Mouse (Mus musculus) liver, embryonic 11.5 days (tissue): ENCODE results near the gene Vmn2r3. TPM values are rescaled to one million over a fixed set of nuclear protein-coding genes. Genes with fewer than 3 reads are reported as not detected.
"Not testable (repeated sequence)": the region's sequence is repeated elsewhere in the genome, so short reads cannot be mapped to it uniquely, and the experiment has no call there.

Source experiments
- ATAC-seq: fragments of 200-750 bp; cut with Nextera tagmentation; replicated peaks from 2 replicates; pipeline ENCODE4 v1.8.0; 2017; ENCODE audit warnings: moderate number of reproducible peaks, mild to moderate bottlenecking, moderate TSS enrichment, moderate library complexity; ENCODE audit not compliant: low FRiP score
- DNase-seq: peaks from one replicate; pipeline ENCODE4 v3.0.0-alpha.2; 2017; ENCODE audit warnings: low spot score
- H3K27ac ChIP-seq: fragments of 300-500 bp; sonication (generic); 2 replicates; pipeline ENCODE4 v1.5.1; 2014; ENCODE audit warnings: mild to moderate bottlenecking, low read depth, low read length, control low read depth
- H3K27me3 ChIP-seq: fragments of 300-500 bp; sonication (generic); replicated peaks from 2 replicates; pipeline ENCODE4 v1.6.1; 2014; ENCODE audit warnings: low read length, mixed read lengths; ENCODE audit not compliant: control insufficient read depth, insufficient read depth
- H3K36me3 ChIP-seq: fragments of 300-500 bp; sonication (generic); 2 replicates; pipeline ENCODE4 v1.6.1; 2014; ENCODE audit warnings: mild to moderate bottlenecking, low read length, moderate library complexity, mixed read lengths; ENCODE audit not compliant: control insufficient read depth, insufficient read depth
- H3K4me1 ChIP-seq: fragments of 300-500 bp; sonication (generic); replicated peaks from 2 replicates; pipeline ENCODE4 v1.6.1; 2014; ENCODE audit warnings: low read length, mixed read lengths; ENCODE audit not compliant: control insufficient read depth, insufficient read depth
- H3K4me2 ChIP-seq: fragments of 300-500 bp; sonication (generic); 2 replicates; pipeline ENCODE4 v1.6.1; 2014; ENCODE audit warnings: mild to moderate bottlenecking, control low read depth, moderate library complexity
- H3K4me3 ChIP-seq: fragments of 300-500 bp; sonication (generic); 2 replicates; pipeline ENCODE4 v1.5.1; 2014; ENCODE audit warnings: low read depth, low read length, control low read depth
- H3K9ac ChIP-seq: fragments of 300-500 bp; sonication (generic); 2 replicates; pipeline ENCODE4 v1.6.1; 2014; ENCODE audit warnings: low read depth, low read length, control low read depth
- H3K9me3 ChIP-seq: fragments of 300-500 bp; sonication (generic); 2 replicates; pipeline ENCODE4 v1.6.1; 2016; ENCODE audit warnings: low read length, inconsistent platforms, mixed read lengths; ENCODE audit not compliant: control insufficient read depth
- WGBS: fragments of 180-500 bp; shearing (Covaris S2); extraction: QIAGEN DNeasy Blood & Tissue Kit; methylation state at CpG from one replicate; pipeline ENCODE4 v1.1.7; 2014; 5-methylcytosine and 5-hydroxymethylcytosine counted together
- polyA plus RNA-seq: library from polyadenylated mRNA; unstranded; fragments of >200 nt; fragmentation: Nextera tagmentation; extraction: Ambion mirVana; gene quantifications from 2 replicates; pipeline ENCODE4 v1.2.1, GENCODE M21; 2014

Gene Vmn2r3
- polyA plus RNA-seq, result not detected in 2 replicates

GRCm38 (mm10) chr3:64289609-64290008, at the start of gene Vmn2r3:
Gene Vmn2r3 (minus strand): TSS chr3:64289709.
- 81% methylated on average over 1 of the region's 1 CpGs for WGBS
- Histone ChIP-seq H3K9ac (no peak within 1 kb of the TSS), H3K27me3 (no peaks in the 10 kb centered on the region), H3K4me1 (no peaks in the 10 kb centered on the region), H3K9me3 (no peaks in the 10 kb centered on the region), H3K36me3 (no peaks in the 10 kb centered on the region), H3K4me2 (no peak within 1 kb of the TSS), H3K4me3 (no peak within 1 kb of the TSS), H3K27ac (no peak within 1 kb of the TSS)
- ATAC-seq (no peak), DNase-seq (no peak)

GRCm38 (mm10) chr3:64332548-64332947, 43.0 kb upstream of the Vmn2r3 start:
- Histone ChIP-seq H3K4me1 (no peaks in the 10 kb centered on the region), H3K4me2 (no peak overlapping the region), H3K4me3 (no peak overlapping the region), H3K36me3 (no peaks in the 10 kb centered on the region), H3K9ac (no peak overlapping the region), H3K27me3 (no peaks in the 10 kb centered on the region), H3K27ac (no peak overlapping the region), H3K9me3 (no peaks in the 10 kb centered on the region)
- DNase-seq, result no peak
- ATAC-seq, result no peak
- WGBS, result 48% methylated on average over 1 of the region's 1 CpGs

- Histone ChIP-seq H3K36me3 (no peaks in the 10 kb centered on the region), H3K4me3 (no peak overlapping the region), H3K27me3 (no peaks in the 10 kb centered on the region), H3K27ac (no peak overlapping the region), H3K4me1 (no peaks in the 10 kb centered on the region), H3K9me3 (no peaks in the 10 kb centered on the region), H3K9ac (no peak overlapping the region), H3K4me2 (no peak overlapping the region)
- DNase-seq (no peak), ATAC-seq (no peak)
- WGBS, result 61% methylated on average over 2 of the region's 2 CpGs
These were observed 32.3 kb upstream of the Vmn2r3 start for GRCm38 (mm10) chr3:64321824-64322223.

- Histone ChIP-seq H3K9me3 (no peaks in the 10 kb centered on the region), H3K4me2 (no peak overlapping the region), H3K36me3 (no peaks in the 10 kb centered on the region), H3K9ac (no peak overlapping the region), H3K27me3 (no peaks in the 10 kb centered on the region), H3K27ac (no peak overlapping the region), H3K4me1 (no peaks in the 10 kb centered on the region), H3K4me3 (no peak overlapping the region)
- DNase-seq, result no peak
- ATAC-seq, result no peak
These were observed 17.3 kb upstream of the Vmn2r3 start for GRCm38 (mm10) chr3:64306799-64307198.

DNA sequence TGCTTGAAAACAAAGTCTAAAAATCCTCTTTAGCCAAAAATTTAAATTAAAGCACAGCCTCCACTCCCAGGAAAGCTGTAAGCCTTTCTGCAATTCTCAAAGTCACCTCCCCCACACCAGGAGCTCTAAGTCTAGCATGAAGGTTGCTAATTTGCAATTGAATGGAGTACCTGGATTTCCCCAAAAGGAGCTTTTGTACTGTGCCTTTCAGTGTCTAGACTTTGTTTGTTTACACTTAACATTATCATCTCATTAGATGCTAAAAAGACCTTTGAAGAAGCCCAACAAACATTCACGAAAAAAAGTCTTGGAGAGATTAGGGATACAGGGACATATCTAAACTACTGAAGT, 23.8 kb downstream of the Vmn2r3 start:
- H3K4me3 ChIP-seq, result no peak overlapping the region
- no peaks in the 10 kb centered on the region for H3K4me1 ChIP-seq
- H3K9ac ChIP-seq, result no peak overlapping the region
- WGBS, result 35% methylated on average over 1 of the region's 1 CpGs
- ATAC-seq, result no peak
- no peaks in the 10 kb centered on the region for H3K9me3 ChIP-seq
- no peak overlapping the region for H3K4me2 ChIP-seq
- DNase-seq, result no peak
- H3K27me3 ChIP-seq, result no peaks in the 10 kb centered on the region
- H3K36me3 ChIP-seq, result no peaks in the 10 kb centered on the region
- no peak overlapping the region for H3K27ac ChIP-seq

GRCm38 (mm10) chr3:64265056-64265761, 24.3 kb downstream of the Vmn2r3 start:
- not testable (repeated sequence) for H3K4me3 ChIP-seq, H3K9ac ChIP-seq, ATAC-seq, H3K4me2 ChIP-seq, H3K36me3 ChIP-seq, H3K4me1 ChIP-seq, H3K9me3 ChIP-seq, DNase-seq, H3K27me3 ChIP-seq, H3K27ac ChIP-seq
- WGBS, result 55% methylated on average over 7 of the region's 7 CpGs

- 37% methylated on average over 3 of the region's 3 CpGs for WGBS
- H3K4me3 ChIP-seq, result no peak overlapping the region
- H3K4me1 ChIP-seq, result no peaks in the 10 kb centered on the region
- H3K36me3 ChIP-seq, result no peaks in the 10 kb centered on the region
- DNase-seq (no peak), ATAC-seq (no peak)
- no peak overlapping the region for H3K4me2 ChIP-seq
- H3K9me3 ChIP-seq, result no peaks in the 10 kb centered on the region
- H3K9ac ChIP-seq, result no peak overlapping the region
- no peak overlapping the region for H3K27ac ChIP-seq
- H3K27me3 ChIP-seq, result no peaks in the 10 kb centered on the region
These were observed 29.9 kb downstream of the Vmn2r3 start for GRCm38 (mm10) chr3:64259582-64259981.

DNA sequence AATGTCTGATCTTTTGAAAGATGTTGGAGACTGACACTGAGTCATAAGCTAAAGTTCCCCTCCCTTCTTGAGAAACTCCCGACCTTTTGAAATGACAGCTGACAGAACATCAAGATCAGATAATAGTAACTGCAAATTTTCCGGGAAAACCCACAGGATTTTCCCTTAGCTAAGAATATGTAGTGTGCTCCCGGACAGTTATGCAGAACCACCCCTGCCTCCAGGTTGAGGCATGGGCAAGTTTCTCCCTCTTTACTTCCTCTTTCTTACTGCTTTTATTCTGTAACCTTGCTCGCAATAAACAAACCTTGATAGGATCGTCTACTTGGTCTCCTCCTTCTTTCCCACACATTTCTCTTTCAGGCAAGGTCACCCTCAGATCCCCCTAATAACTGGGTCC, 37.9 kb downstream of the Vmn2r3 start:
- Histone ChIP-seq H3K4me2 (no peak overlapping the region), H3K4me3 (no peak overlapping the region), H3K36me3 (no peaks in the 10 kb centered on the region), H3K9ac (no peak overlapping the region), H3K27ac (no peak overlapping the region), H3K9me3 (no peaks in the 10 kb centered on the region), H3K27me3 (no peaks in the 10 kb centered on the region), H3K4me1 (no peaks in the 10 kb centered on the region)
- 80% methylated on average over 5 of the region's 5 CpGs for WGBS
- ATAC-seq (no peak), DNase-seq (no peak)

- DNase-seq, ATAC-seq, H3K9me3 ChIP-seq, H3K4me2 ChIP-seq, H3K4me1 ChIP-seq, H3K36me3 ChIP-seq, H3K27me3 ChIP-seq, H3K4me3 ChIP-seq, H3K27ac ChIP-seq, H3K9ac ChIP-seq: not testable (repeated sequence)
- WGBS, result 74% methylated on average over 6 of the region's 6 CpGs
These were observed 39.0 kb downstream of the Vmn2r3 start for GRCm38 (mm10) chr3:64250461-64250860.
